Mouse (Mus musculus): ENCODE results near the gene Hist2h2ac. TPM values are rescaled to one million over a fixed set of nuclear protein-coding genes. Genes with fewer than 3 reads are reported as not detected.

Hist2h2ac gene
- total RNA-seq (2021), result 128 and 146 TPM in 2 replicates
- long read RNA-seq, experiment 1, result 0 reads
- long read RNA-seq, experiment 2, result 0 reads

DNA sequence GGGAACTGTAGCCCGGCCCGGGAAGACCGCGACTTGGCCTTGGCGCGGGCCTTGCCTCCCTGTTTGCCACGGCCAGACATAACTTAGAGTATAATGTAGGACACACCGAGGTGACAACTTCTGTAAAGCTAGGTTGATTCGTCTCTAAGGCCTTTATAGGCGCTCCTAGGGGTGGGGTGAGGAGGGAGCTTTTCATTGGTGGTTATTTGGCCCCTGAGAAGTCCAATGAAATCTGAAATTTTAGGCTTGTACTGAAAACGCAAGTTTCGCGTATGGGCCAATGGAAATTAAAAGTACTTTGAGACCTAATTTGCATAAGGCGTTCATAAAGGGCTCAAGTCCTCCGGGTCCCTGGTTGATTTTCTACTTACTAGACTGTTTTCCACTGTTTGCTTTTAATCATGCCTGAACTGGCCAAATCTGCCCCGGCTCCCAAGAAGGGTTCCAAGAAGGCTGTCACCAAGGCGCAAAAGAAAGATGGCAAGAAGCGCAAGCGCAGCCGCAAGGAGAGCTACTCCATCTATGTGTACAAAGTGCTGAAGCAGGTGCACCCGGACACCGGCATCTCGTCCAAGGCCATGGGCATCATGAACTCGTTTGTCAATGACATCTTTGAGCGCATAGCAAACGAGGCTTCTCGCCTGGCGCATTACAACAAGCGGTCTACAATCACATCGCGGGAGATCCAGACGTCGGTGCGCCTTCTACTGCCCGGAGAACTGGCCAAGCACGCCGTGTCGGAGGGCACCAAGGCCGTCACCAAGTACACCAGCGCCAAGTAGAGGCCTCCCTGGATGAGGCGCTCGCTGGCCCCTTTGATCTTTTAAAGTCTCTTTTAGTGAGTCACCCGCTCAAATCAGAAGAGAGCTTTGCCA lies at the start of gene Hist2h2ac, which contains the start of gene Hist2h2be:
Gene Hist2h2ac (minus strand): TSS at position 116 of the 875 bp plus-strand sequence.
Gene Hist2h2be (plus strand): TSS at position 355 of the 875 bp plus-strand sequence.
- DNase-seq, result peak; percentile 89

DNA sequence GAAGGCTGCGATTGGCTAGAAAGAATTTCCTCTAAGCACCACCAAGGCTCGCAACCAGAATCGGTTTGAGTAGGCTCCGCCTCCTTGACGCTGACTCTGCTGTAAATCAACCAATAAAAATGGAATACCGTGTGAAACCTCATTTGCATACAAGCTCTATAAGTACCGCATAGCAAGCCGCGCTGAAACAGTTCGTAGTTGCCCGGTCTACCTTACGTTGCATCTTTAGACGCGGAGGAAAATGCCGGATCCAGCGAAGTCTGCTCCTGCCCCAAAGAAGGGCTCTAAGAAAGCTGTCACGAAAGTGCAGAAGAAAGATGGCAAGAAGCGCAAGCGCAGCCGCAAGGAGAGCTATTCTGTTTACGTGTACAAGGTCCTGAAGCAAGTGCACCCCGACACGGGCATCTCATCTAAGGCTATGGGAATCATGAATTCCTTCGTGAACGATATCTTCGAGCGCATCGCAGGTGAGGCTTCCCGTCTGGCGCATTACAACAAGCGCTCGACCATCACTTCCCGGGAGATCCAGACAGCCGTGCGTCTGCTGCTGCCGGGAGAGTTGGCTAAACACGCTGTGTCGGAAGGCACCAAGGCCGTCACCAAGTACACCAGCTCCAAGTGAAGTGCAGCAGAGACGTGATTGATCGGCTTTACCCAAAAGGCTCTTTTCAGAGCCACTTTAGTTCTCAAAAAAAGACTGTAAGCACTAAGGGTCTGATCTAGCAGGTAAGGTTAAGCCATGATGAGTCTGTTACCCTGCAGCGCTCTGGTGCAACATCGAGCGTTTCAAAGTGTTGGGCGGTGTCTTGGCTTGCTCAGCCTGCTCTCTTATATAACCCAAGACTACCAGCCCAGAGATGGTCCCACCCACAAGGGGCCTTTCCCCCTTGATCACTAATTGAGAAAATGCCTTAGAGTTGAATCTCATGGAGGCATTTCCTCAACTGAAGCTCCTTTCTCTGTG lies 49.1 kb upstream of the Hist2h2ac start, which contains the start of gene Hist2h2bb:
Gene Hist2h2bb (plus strand): TSS at position 242 of the 964 bp plus-strand sequence.
- DNase-seq, result peak; percentile 91

GRCm38 (mm10) chr3:96268776-96269378 lies 48.2 kb upstream of the Hist2h2ac start:
- DNase-seq, result peak; percentile 30

DNA sequence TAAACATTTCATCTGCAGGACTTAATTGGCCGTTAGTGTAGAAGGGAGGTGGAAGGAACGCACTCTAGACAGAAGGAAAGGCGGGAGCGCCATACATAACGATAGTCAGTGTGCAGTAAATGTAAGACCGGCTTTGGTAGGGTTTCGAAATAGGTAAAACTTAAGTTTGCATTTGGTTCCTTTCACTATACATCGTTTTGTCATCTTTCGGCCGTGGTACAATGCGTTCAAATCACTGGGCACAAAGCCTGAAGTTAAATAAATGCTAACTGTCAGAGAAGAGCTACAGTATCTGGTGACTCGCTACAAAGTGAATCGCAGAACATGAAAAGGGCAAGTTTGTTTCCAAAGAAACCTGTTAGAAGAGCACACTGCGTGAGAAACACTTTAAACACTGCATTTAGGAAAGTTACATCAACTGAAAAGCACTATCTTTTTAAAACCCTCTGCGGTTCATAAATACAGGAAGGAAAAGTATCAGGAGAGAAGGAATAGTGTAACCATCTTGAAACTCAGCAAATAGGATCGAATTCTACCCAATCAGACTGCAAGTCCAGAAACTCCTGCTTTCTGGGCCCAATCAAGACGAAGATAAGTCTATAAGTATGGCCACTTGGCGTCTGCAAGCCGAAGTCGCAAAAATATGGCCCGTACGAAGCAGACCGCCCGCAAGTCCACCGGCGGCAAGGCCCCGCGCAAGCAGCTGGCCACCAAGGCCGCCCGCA lies 47.5 kb upstream of the Hist2h2ac start, which contains the start of gene Hist2h3b:
Gene Hist2h3b (plus strand): TSS at position 604 of the 725 bp plus-strand sequence.
- peak; percentile 85 for DNase-seq

- DNase-seq, result no peak
Observed at GRCm38 (mm10) chr3:96267541-96267940, 46.9 kb upstream of the Hist2h2ac start.

DNA sequence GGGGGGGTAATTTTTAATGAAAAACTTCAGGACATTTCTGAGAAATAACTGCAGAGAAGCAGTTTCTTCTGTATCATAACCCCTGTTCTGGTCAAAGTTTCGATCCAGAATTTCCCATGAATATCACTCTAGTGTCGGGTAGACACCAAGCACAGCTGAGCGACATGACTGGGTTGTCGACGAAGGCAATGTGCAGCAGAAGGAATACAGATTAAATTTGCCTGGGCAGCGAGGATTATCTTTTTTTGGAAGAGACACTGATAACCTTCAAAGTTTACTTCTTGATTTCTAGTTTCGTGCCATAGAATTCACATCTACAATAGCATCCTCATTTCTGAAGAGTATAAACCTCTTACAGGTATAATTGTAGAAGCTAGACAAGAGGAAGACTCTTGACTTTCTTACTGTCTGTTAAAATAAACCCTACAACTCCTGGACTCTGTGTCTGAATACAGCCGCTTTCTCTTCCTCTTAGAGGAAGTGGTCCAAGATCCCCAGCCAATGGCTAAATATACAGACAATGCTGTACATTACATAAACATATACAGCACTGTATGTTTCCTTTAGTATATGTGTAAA lies 45.5 kb upstream of the Hist2h2ac start:
- no peak for DNase-seq

- DNase-seq, result no peak
Observed at GRCm38 (mm10) chr3:96264404-96264949, 43.8 kb upstream of the Hist2h2ac start.

DNA sequence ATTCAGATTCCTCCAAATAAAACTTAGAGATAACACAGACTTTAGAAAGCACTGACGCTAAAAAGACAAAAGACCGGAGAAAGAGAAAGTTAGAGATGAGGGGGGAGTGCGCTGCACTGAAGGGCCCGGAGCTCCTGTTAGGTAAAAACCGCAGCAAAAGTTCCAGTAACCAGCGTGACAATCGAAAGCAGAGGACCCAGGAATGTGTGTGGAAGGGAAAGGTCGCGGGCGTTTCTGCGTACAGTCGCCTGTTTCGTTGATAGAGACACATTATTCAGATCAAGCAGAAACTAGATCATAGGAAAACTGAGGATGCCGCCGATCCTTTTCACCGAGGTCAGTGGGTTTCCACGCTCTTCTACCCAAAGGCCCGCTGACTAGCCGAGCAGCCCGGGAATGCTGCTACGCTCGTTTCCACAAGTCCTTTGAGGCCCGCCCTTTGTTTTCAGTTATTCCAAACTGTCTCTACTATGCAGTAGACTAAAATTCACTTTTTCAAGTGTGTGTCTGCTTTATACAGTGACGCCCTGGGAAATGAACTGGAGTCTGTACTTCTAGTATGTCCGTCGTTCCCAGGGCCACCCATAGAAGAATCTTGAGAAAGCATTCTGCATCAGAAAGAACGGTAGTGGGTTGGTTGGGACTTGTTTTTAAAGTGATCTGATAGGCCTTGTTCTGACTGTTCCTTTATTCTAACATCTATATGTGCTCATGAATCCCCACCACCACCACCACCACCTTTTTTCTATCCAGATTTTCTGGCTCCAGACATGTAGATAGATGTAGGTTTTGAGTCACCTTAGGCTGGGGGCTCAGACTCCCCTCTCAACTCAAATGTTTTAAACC lies 43.1 kb upstream of the Hist2h2ac start:
- peak; percentile 71 for DNase-seq

DNA sequence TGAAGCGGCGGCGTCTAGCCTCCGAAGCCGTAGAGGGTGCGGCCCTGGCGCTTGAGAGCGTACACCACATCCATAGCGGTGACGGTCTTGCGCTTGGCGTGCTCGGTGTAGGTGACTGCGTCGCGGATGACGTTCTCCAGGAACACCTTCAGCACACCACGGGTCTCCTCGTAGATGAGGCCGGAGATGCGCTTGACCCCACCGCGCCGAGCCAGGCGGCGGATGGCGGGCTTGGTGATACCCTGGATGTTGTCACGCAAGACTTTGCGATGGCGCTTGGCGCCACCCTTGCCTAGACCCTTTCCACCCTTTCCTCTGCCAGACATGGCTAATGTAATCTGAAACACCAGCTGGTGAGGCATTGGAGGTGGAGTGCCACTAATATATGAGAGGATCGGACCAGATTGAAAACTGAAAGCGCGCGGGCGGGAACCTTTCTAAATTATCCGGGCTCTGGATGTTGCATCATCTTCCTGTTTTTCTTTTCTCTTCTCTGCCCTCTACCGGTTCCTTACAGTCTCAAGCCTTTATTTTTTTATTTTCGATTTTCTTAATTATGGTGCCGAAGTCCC lies 42.4 kb upstream of the Hist2h2ac start, which contains the start of gene Hist2h4:
Gene Hist2h4 (minus strand): TSS at position 333 of the 572 bp plus-strand sequence.
- DNase-seq, result peak; percentile 95

GRCm38 (mm10) chr3:96262216-96262875 lies 41.7 kb upstream of the Hist2h2ac start:
- DNase-seq, result peak; percentile 89

DNA sequence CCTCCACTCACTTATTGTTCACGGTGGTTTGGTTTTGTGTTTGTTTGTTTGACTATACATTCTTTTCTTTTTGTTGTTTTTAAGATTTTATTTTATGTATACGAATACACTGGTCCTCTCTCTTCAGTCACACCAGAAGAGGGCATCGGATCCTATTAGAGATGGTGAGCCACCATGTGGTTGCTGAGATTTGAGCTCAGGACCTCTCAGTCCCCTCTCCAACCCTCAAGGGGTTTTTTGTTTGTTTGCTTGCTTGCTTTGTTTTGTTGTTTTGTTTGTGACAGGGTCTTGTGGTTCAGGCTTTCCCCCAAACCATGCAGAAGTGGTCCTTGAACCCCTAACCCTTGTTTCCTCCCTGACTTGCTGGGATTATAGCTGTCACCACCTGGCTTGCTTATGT lies 40.9 kb upstream of the Hist2h2ac start:
- no peak for DNase-seq

DNA sequence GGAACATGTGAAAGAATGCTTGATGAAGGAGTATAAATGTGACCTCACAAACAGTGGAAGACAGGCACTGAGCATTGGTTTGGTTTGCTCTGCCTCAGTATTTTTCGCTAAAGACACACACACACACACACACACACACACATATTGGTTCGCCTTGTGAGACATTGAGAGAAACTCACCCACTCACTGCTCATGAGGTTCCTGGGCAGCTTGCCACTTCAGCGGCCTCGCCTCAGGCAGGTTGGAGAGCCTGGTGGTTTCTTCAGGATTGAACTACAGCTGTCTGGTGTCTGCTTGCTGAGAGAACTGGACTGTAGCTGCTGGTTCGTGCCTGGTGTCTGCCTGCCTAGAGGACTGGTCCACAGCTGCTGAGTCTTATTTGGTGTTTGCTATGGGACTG lies 39.5 kb upstream of the Hist2h2ac start:
- DNase-seq, result no peak

DNA sequence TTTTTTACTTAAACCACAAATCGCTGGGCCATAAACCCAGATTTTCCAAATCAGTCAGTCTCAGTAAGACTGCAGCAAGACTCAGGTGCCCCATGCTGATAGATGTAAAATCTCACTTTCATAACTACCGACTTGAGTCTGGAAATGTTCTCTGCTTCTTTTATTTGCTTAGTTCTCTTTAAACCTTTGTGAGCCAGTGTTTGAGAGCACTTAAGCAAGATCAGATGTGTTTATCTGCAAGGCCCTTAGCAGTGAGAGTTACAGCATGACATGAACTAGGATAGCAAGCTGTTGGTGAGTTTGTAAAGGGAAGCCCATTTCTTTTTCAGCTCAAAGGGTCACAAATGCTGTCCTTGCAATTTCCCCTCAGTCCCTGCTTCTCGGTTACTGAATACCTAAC lies 36.5 kb upstream of the Hist2h2ac start:
- DNase-seq, result no peak

GRCm38 (mm10) chr3:96255926-96256593 lies 35.4 kb upstream of the Hist2h2ac start:
- DNase-seq, result no peak

- no peak for DNase-seq
Observed at GRCm38 (mm10) chr3:96254683-96255355, 34.1 kb upstream of the Hist2h2ac start.

DNA sequence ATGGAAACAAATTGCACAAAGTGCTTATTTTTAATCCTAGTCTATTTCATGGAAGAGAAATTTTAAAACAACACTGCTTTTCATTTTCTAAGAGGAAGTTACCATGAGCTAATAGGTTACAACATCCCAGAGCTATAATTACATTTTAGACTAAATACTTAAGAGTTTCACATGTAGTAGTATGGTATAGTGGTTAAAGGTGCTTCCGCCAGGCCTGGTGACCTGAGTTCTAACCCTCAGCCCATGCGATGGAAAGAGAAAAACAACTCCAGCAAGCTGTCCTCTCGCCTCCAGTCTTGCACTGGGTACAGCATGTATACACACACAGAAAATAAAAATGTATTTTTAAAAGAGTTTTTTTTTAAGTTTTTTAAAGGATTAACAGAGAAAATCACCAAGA lies 31.1 kb upstream of the Hist2h2ac start:
- no peak for DNase-seq

- DNase-seq, result no peak
Observed at GRCm38 (mm10) chr3:96250890-96251289, 30.2 kb upstream of the Hist2h2ac start.

DNA sequence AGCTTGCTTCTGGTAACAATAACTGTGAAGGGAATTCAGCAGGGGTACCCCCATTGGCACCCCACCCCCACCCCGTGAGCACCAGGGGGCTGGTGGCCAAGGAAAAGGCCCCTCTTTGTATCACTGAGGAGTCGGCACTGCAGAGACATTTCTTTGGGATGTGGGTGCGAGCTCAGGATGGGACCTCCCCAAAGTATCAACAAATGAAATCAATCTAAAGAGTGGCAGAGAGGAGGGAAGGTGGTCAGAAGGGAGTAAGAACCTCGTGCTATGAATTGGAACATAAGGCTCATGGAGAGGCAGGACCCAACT lies 28.3 kb upstream of the Hist2h2ac start:
- no peak for DNase-seq
